In the genomic region with DNA sequence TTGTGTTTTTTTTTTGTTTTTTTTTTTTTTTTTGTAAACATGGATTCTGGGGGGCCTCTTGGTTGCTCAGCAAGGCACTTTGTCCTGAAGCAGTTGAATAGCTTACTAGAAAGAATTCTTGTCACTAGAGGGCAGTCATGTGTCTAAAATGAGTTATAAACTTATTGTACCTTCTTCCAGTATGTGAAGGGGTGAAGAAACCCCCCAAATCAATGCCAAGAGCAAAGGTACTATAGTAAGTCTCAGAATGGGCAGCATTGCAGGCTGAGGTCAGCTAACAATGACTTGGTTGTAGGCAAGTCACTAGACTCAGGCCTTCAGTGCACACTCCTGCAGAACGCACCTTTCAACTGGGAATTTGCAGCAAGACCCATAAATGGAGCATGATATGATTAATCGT, we compare ENCODE assay signal across 8 mouse cellular contexts. TPM values are rescaled to one million over a fixed set of nuclear protein-coding genes. Genes with fewer than 3 reads are reported as not detected.
DNase-seq lines count a peak whose midpoint lies in the region; ATAC-seq and TF ChIP-seq lines count a peak whose summit lies in the region.

No protein-coding gene starts in this region.

- TF ChIP-seq CTCF in heart, postnatal 0 days (IDR thresholded peaks at IDR 0.05; ENCODE audit: low read depth): peak; percentile 57
- peak; percentile 63 for TF ChIP-seq CTCF in hindbrain, postnatal 0 days (IDR thresholded peaks at IDR 0.05; ENCODE audit: low read depth)

- H3K27me3 ChIP-seq in heart, postnatal 0 days (ENCODE audit: control insufficient read depth, insufficient read depth, low read length): no peaks in the 10 kb centered on the region
- H3K27me3 ChIP-seq in hindbrain, postnatal 0 days (ENCODE audit: insufficient read depth, low read length): no peaks in the 10 kb centered on the region
- no peaks in the 10 kb centered on the region for H3K27me3 ChIP-seq in heart, embryonic 11.5 days (ENCODE audit: control insufficient read depth, insufficient read depth, low read length)

- peak; percentile 75 for DNase-seq in heart, postnatal 0 days (ENCODE audit: low spot score)
- DNase-seq in heart, postnatal 14 days: no peak
- DNase-seq in 3134 (ENCODE audit: extremely low read depth, insufficient read length, low spot score): peak; percentile 11
- DNase-seq in Muller cell, postnatal 12 days (ENCODE audit: inconsistent ontology term): peak; percentile 25
- DNase-seq in hindbrain, postnatal 0 days (ENCODE audit: low spot score): peak; percentile 87
- no peak for DNase-seq in right cerebral cortex, adult 18-20 months
- no peak for DNase-seq in urinary bladder, postnatal 25 days (ENCODE audit: low spot score)

- no peaks in the 10 kb centered on the region; the same call in 1 of the 2 replicates for H3K4me1 ChIP-seq in heart, postnatal 0 days (ENCODE audit: control insufficient read depth, insufficient read depth)
- H3K4me1 ChIP-seq in hindbrain, postnatal 0 days (ENCODE audit: insufficient read depth, low read length): peaks cover under 1% of the 10 kb centered on the region; the same call in 1 of the 2 replicates
- peaks cover under 1% of the 10 kb centered on the region for H3K4me1 ChIP-seq in heart, embryonic 11.5 days (ENCODE audit: control insufficient read depth, insufficient read depth, low read length)

- 86% methylated on average over 2 of the region's 2 CpGs for WGBS in heart, postnatal 0 days
- WGBS in hindbrain, postnatal 0 days: 88% methylated on average over 2 of the region's 2 CpGs
- WGBS in heart, embryonic 11.5 days (ENCODE audit: insufficient replicate concordance): 86% methylated on average over 2 of the region's 2 CpGs

- H3K9ac ChIP-seq in heart, postnatal 0 days (replicated peaks; ENCODE audit: low read depth, low read length): no peak overlapping the region
- H3K9ac ChIP-seq in hindbrain, postnatal 0 days (replicated peaks; ENCODE audit: low read length): no peak overlapping the region
- no peak overlapping the region for H3K9ac ChIP-seq in heart, embryonic 11.5 days (ENCODE audit: low read depth, low read length)

- intact Hi-C loops in heart, postnatal 14 days (cut with DNase I): loop anchor here (2.0 to 5.0 kb wide), 2 partner anchors 64 to 255 kb away; no protein-coding TSS in a partner anchor

- no peak for ATAC-seq in heart, postnatal 0 days (ENCODE audit: insufficient read depth, low read depth)
- ATAC-seq in hindbrain, postnatal 0 days: peak; percentile 42; the same call in 1 of the 2 replicates
- ATAC-seq in heart, embryonic 11.5 days (replicated peaks; ENCODE audit: insufficient number of reproducible peaks, low FRiP score, low TSS enrichment): no peak

- H3K27ac ChIP-seq in heart, postnatal 0 days (ENCODE audit: low read depth): no peak overlapping the region
- no peak overlapping the region for H3K27ac ChIP-seq in hindbrain, postnatal 0 days
- H3K27ac ChIP-seq in heart, embryonic 11.5 days (ENCODE audit: low read depth, low read length): no peak overlapping the region

- H3K36me3 ChIP-seq in heart, postnatal 0 days (replicated peaks; ENCODE audit: control insufficient read depth, insufficient read depth, low read length): peaks cover 35% of the 10 kb centered on the region
- peaks cover 28% of the 10 kb centered on the region for H3K36me3 ChIP-seq in hindbrain, postnatal 0 days (ENCODE audit: insufficient read depth, low read length)
- peaks cover 9% of the 10 kb centered on the region for H3K36me3 ChIP-seq in heart, embryonic 11.5 days (ENCODE audit: control insufficient read depth, insufficient read depth, low read length)

- H3K4me3 ChIP-seq in heart, postnatal 0 days (ENCODE audit: low read depth, low read length): no peak overlapping the region
- H3K4me3 ChIP-seq in hindbrain, postnatal 0 days (ENCODE audit: low read length): no peak overlapping the region
- no peak overlapping the region for H3K4me3 ChIP-seq in heart, embryonic 11.5 days (ENCODE audit: low read depth, low read length)

- no peak for TF ChIP-seq EP300 in heart, postnatal 0 days (IDR thresholded peaks at IDR 0.05; ENCODE audit: low read depth)

- no peak overlapping the region for H3K4me2 ChIP-seq in heart, postnatal 0 days (ENCODE audit: low read depth, low read length)
- H3K4me2 ChIP-seq in hindbrain, postnatal 0 days (ENCODE audit: low read depth, low read length): no peak overlapping the region
- no peak overlapping the region for H3K4me2 ChIP-seq in heart, embryonic 11.5 days

- H3K9me3 ChIP-seq in heart, postnatal 0 days (replicated peaks; ENCODE audit: control insufficient read depth, low read length): no peaks in the 10 kb centered on the region
- H3K9me3 ChIP-seq in hindbrain, postnatal 0 days (ENCODE audit: low read length): no peaks in the 10 kb centered on the region
- H3K9me3 ChIP-seq in heart, embryonic 11.5 days (replicated peaks; ENCODE audit: control insufficient read depth, low read length): no peaks in the 10 kb centered on the region

RNA-seq across cellular contexts. Expression of gene Pxk, which starts 5.4 kb away (rescaled TPM):
- total RNA-seq in heart, postnatal 0 days (2014; rRNA removed; ENCODE audit: low replicate concordance): 14.5 and 23.7 TPM in 2 replicates
- polyA plus RNA-seq in heart, postnatal 0 days (2015; fragmentation: Nextera tagmentation; extraction: Ambion mirVana): 26.2 and 28.9 TPM in 2 replicates
- total RNA-seq in heart, postnatal 14 days (2021): 10 to 100 TPM; 20.6 to 24.4 TPM
- 24.5 and 36.3 TPM in 2 replicates for total RNA-seq in hindbrain, postnatal 0 days (2014; rRNA removed)
- polyA plus RNA-seq in hindbrain, postnatal 0 days (2015; fragmentation: Nextera tagmentation; extraction: Ambion mirVana): 55.5 and 57.4 TPM in 2 replicates
- polyA plus RNA-seq in heart, embryonic 11.5 days (2014; fragmentation: Nextera tagmentation; extraction: Ambion mirVana): 26.6 and 28.8 TPM in 2 replicates

RNA-seq across cellular contexts. Expression of gene Rpp14, which starts 12.4 kb away (rescaled TPM):
- total RNA-seq in heart, postnatal 0 days (2014; rRNA removed; ENCODE audit: low replicate concordance): 22.7 and 61.8 TPM in 2 replicates
- polyA plus RNA-seq in heart, postnatal 0 days (2015; fragmentation: Nextera tagmentation; extraction: Ambion mirVana): 42.4 and 42.8 TPM in 2 replicates
- total RNA-seq in heart, postnatal 14 days (2021): 10 to 100 TPM; 25.5 to 28.5 TPM
- total RNA-seq in hindbrain, postnatal 0 days (2014; rRNA removed): 16.1 and 18.9 TPM in 2 replicates
- polyA plus RNA-seq in hindbrain, postnatal 0 days (2015; fragmentation: Nextera tagmentation; extraction: Ambion mirVana): 36.2 and 45.3 TPM in 2 replicates
- polyA plus RNA-seq in heart, embryonic 11.5 days (2014; fragmentation: Nextera tagmentation; extraction: Ambion mirVana): 40.0 and 43.5 TPM in 2 replicates

Comparison
In these comparisons a context has a peak if more than half of its experiments do, and no peak if none do; other contexts are left out.
1. DNase-seq: peak in heart, postnatal 0 days (single experiment), 3134 (single experiment), Muller cell, postnatal 12 days (single experiment) and hindbrain, postnatal 0 days (single experiment); none in heart, postnatal 14 days (0 of 2), right cerebral cortex, adult 18-20 months (single experiment) and urinary bladder, postnatal 25 days (single experiment).